Mouse (Mus musculus): ENCODE results near the gene Ccdc157.

GRCm38 (mm10) chr11:4099447-4099846 is 60.6 kb downstream of the Ccdc157 start:
- no peak for TF ChIP-seq CTCF (IDR thresholded peaks at IDR 0.05)
- TF ChIP-seq EP300 (IDR thresholded peaks at IDR 0.05): no peak
